Mouse (Mus musculus) stomach, embryonic 14.5 days (tissue): ENCODE data around the gene Stim1. TPM values are rescaled to one million over a fixed set of nuclear protein-coding genes. Genes with fewer than 3 reads are reported as not detected.
"Not testable (repeated sequence)": the region's sequence is repeated elsewhere in the genome, so short reads cannot be mapped to it uniquely, and the experiment has no call there.

ENCODE experiments used
- ATAC-seq: fragments of 200-750 bp; cut with Nextera tagmentation; 2 replicates; pipeline ENCODE4 v1.8.0; 2017; ENCODE audit warnings: low read depth, moderate TSS enrichment; ENCODE audit not compliant: insufficient number of reproducible peaks, insufficient read depth, low FRiP score
- H3K27ac ChIP-seq: fragments of 300-500 bp; sonication (generic); 2 replicates; pipeline ENCODE4 v1.5.1; 2014; ENCODE audit warnings: mild to moderate bottlenecking, low read length, moderate library complexity, mixed read lengths
- H3K27me3 ChIP-seq: fragments of 300-500 bp; sonication (generic); 2 replicates; pipeline ENCODE4 v1.6.1; 2014; ENCODE audit warnings: low read length, control low read depth, mixed read lengths; ENCODE audit not compliant: control insufficient read depth, insufficient read depth
- H3K36me3 ChIP-seq: fragments of 300-500 bp; sonication (generic); 2 replicates; pipeline ENCODE4 v1.6.1; 2014; ENCODE audit warnings: mild to moderate bottlenecking, control low read depth, low read length, moderate library complexity, mixed read lengths; ENCODE audit not compliant: control insufficient read depth, insufficient read depth
- H3K4me1 ChIP-seq: fragments of 300-500 bp; sonication (generic); 2 replicates; pipeline ENCODE4 v1.6.1; 2014; ENCODE audit warnings: low read length, control low read depth, mixed read lengths; ENCODE audit not compliant: control insufficient read depth, insufficient read depth
- H3K4me2 ChIP-seq: fragments of 300-500 bp; sonication (generic); replicated peaks from 2 replicates; pipeline ENCODE4 v1.6.1; 2014; ENCODE audit warnings: low read depth, low read length, control low read depth
- H3K4me3 ChIP-seq: fragments of 300-500 bp; sonication (generic); 2 replicates; pipeline ENCODE4 v1.5.1; 2014; ENCODE audit warnings: low read depth, low read length, control low read depth
- H3K9ac ChIP-seq: fragments of 300-500 bp; sonication (generic); replicated peaks from 2 replicates; pipeline ENCODE4 v1.6.1; 2014; ENCODE audit warnings: low read depth, mild to moderate bottlenecking, control low read depth, low read length, moderate library complexity, mixed read lengths
- H3K9me3 ChIP-seq: fragments of 300-500 bp; sonication (generic); 2 replicates; pipeline ENCODE4 v1.6.1; 2016; ENCODE audit warnings: low read depth, low read length, control low read depth; ENCODE audit not compliant: control insufficient read depth
- WGBS: fragments of 180-500 bp; shearing (Covaris S2); extraction: QIAGEN DNeasy Blood & Tissue Kit; methylation state at CpG from one replicate; pipeline ENCODE4 v1.1.7; 2014; 5-methylcytosine and 5-hydroxymethylcytosine counted together
- polyA plus RNA-seq: library from polyadenylated mRNA; unstranded; fragments of >200 nt; fragmentation: Nextera tagmentation; extraction: Ambion mirVana; gene quantifications from 2 replicates; pipeline ENCODE4 v1.2.1, GENCODE M21; 2014

The Stim1 gene
- polyA plus RNA-seq, 1 experiment from 2014 or later, result 24.9 TPM

- no peak overlapping the region for H3K4me3 ChIP-seq
- H3K9me3 ChIP-seq, result no peaks in the 10 kb centered on the region
- no peak for ATAC-seq
- no peaks in the 10 kb centered on the region for H3K4me1 ChIP-seq
- H3K27ac ChIP-seq, result no peak overlapping the region
- H3K9ac ChIP-seq, result no peak overlapping the region
- 92% methylated on average over 3 of the region's 3 CpGs for WGBS
- no peaks in the 10 kb centered on the region for H3K36me3 ChIP-seq
- no peaks in the 10 kb centered on the region for H3K27me3 ChIP-seq
- H3K4me2 ChIP-seq, result no peak overlapping the region
Observed at GRCm38 (mm10) chr7:102396331-102396730, 128.7 kb downstream of the Stim1 start.

GRCm38 (mm10) chr7:102399180-102399731 is 131.7 kb downstream of the Stim1 start:
- no peak overlapping the region for H3K4me2 ChIP-seq
- no peak overlapping the region for H3K4me3 ChIP-seq
- H3K27ac ChIP-seq, result no peak overlapping the region
- ATAC-seq, result no peak
- H3K27me3 ChIP-seq, result no peaks in the 10 kb centered on the region
- 76% methylated on average over 3 of the region's 3 CpGs for WGBS
- H3K9ac ChIP-seq, result no peak overlapping the region
- H3K9me3 ChIP-seq, result no peaks in the 10 kb centered on the region
- H3K36me3 ChIP-seq, result no peaks in the 10 kb centered on the region
- no peaks in the 10 kb centered on the region for H3K4me1 ChIP-seq

GRCm38 (mm10) chr7:102404118-102404517 is 136.5 kb downstream of the Stim1 start:
- no peaks in the 10 kb centered on the region for H3K36me3 ChIP-seq
- H3K9ac ChIP-seq, result no peak overlapping the region
- 94% methylated on average over 2 of the region's 2 CpGs for WGBS
- no peak overlapping the region for H3K4me3 ChIP-seq
- no peaks in the 10 kb centered on the region for H3K27me3 ChIP-seq
- no peaks in the 10 kb centered on the region for H3K9me3 ChIP-seq
- H3K4me1 ChIP-seq, result no peaks in the 10 kb centered on the region
- H3K4me2 ChIP-seq, result no peak overlapping the region
- no peak overlapping the region for H3K27ac ChIP-seq
- no peak for ATAC-seq

DNA sequence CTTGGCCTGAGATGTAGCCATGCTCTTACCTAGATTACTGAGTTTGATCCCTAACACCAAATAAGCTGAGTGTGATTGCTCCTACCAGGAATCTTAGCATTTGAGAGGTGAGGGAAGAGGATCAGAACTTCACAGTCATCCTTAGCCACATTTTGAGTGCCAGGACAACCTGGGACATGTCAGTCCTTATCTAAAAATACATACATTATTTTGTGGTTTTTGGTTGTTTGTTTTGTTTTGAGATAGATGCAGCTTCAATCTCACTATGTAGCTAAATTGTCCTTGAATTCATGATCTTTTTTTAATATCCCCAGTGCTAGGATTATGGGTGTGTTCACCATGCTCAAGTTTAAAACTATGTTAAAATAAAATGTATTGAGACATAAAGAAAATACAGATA is 139.8 kb downstream of the Stim1 start:
- H3K9ac ChIP-seq, result no peak overlapping the region
- H3K4me1 ChIP-seq, result no peaks in the 10 kb centered on the region
- no peak for ATAC-seq
- H3K36me3 ChIP-seq, result no peaks in the 10 kb centered on the region
- H3K27ac ChIP-seq, result no peak overlapping the region
- H3K9me3 ChIP-seq, result no peaks in the 10 kb centered on the region
- no peak overlapping the region for H3K4me2 ChIP-seq
- no peaks in the 10 kb centered on the region for H3K27me3 ChIP-seq
- H3K4me3 ChIP-seq, result no peak overlapping the region

- WGBS, result 96% methylated on average over 9 of the region's 9 CpGs
- H3K27me3 ChIP-seq, H3K4me2 ChIP-seq, H3K4me3 ChIP-seq, H3K9me3 ChIP-seq, H3K36me3 ChIP-seq, H3K27ac ChIP-seq, H3K9ac ChIP-seq, ATAC-seq, H3K4me1 ChIP-seq: not testable (repeated sequence)
Observed at GRCm38 (mm10) chr7:102415272-102415671, 147.7 kb downstream of the Stim1 start.

GRCm38 (mm10) chr7:102415841-102416240 is 148.2 kb downstream of the Stim1 start:
- Histone ChIP-seq H3K9ac (no peak overlapping the region), H3K27ac (no peak overlapping the region), H3K36me3 (no peaks in the 10 kb centered on the region), H3K4me2 (no peak overlapping the region), H3K4me3 (no peak overlapping the region), H3K9me3 (no peaks in the 10 kb centered on the region), H3K4me1 (no peaks in the 10 kb centered on the region), H3K27me3 (no peaks in the 10 kb centered on the region)
- ATAC-seq, result no peak
- WGBS, result 43% methylated on average over 6 of the region's 6 CpGs

GRCm38 (mm10) chr7:102417398-102417797 is 149.8 kb downstream of the Stim1 start:
- H3K4me1 ChIP-seq, result no peaks in the 10 kb centered on the region
- H3K36me3 ChIP-seq, result no peaks in the 10 kb centered on the region
- no peaks in the 10 kb centered on the region for H3K27me3 ChIP-seq
- WGBS, result 6% methylated on average over 4 of the region's 4 CpGs
- H3K9ac ChIP-seq, result no peak overlapping the region
- H3K9me3 ChIP-seq, result no peaks in the 10 kb centered on the region
- H3K4me3 ChIP-seq, result no peak overlapping the region
- no peak overlapping the region for H3K27ac ChIP-seq
- H3K4me2 ChIP-seq, result no peak overlapping the region
- ATAC-seq, result peak; percentile 69; the same call in 1 of the 2 replicates

DNA sequence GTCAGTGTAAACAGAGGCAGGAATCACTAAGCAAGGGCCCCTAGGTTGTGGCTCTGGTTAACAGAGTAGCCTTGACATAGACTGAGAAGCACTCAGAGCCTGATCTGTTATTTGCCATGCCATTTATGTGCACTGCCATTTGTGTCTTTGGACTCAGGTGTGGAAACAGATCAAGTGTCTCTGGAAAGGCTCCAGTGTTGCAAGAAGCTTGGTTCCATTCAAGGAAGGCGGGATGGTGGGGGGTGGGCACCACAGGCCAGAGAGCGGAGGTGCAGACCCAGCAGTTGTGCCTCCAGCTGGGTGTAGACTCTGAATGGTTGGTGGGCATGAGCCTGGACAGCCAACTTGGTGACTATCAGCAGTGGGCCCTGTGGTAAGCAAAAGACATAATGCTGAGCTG is 154.4 kb downstream of the Stim1 start:
- Histone ChIP-seq H3K4me1 (no peaks in the 10 kb centered on the region), H3K9me3 (no peaks in the 10 kb centered on the region), H3K36me3 (no peaks in the 10 kb centered on the region; the same call in 1 of the 2 replicates), H3K4me2 (no peak overlapping the region), H3K9ac (no peak overlapping the region), H3K4me3 (no peak overlapping the region), H3K27me3 (no peaks in the 10 kb centered on the region), H3K27ac (no peak overlapping the region)
- no peak for ATAC-seq
- 92% methylated on average over 2 of the region's 2 CpGs for WGBS

DNA sequence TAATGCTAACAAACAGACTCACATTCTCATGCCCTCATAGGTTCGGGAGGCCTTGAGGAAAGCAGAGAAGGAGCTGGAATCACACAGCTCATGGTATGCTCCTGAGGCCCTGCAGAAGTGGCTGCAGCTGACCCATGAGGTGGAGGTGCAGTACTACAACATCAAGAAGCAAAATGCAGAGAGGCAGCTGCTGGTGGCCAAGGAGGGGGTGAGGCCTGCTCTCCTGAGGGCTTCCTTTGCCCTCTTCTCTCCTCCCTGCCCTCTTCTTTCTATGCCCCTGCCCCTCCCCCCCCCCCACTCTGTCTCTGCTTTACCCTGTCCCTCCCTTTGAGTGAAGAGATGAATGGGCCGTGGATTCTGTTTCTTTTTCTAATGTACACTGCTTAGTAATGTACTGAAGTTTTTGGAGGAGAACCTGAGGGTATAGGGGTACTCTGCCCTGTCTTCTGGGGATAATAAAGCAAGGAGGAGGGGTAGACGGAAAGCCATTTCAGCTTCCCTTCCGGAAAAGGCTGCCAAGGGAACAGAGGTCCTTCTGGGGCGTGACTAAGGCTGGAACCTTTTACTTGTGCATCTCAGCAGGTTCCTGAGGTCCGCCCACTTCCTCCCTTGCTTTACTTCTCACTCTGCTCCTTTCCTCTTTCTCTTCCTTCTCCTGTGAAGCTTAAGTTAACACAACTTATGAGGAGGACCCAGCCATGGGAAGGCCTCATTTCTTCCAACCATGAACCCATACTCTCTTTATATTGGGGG is 158.5 kb downstream of the Stim1 start:
- Histone ChIP-seq H3K4me3 (no peak overlapping the region), H3K4me2 (no peak overlapping the region), H3K9me3 (no peaks in the 10 kb centered on the region), H3K27me3 (no peaks in the 10 kb centered on the region), H3K9ac (no peak overlapping the region), H3K4me1 (no peaks in the 10 kb centered on the region), H3K36me3 (no peaks in the 10 kb centered on the region; the same call in 1 of the 2 replicates), H3K27ac (no peak overlapping the region)
- WGBS, result 58% methylated on average over 6 of the region's 6 CpGs
- ATAC-seq, result no peak
